ENCODE assay signal across 18 mouse cellular contexts in the genomic region with DNA sequence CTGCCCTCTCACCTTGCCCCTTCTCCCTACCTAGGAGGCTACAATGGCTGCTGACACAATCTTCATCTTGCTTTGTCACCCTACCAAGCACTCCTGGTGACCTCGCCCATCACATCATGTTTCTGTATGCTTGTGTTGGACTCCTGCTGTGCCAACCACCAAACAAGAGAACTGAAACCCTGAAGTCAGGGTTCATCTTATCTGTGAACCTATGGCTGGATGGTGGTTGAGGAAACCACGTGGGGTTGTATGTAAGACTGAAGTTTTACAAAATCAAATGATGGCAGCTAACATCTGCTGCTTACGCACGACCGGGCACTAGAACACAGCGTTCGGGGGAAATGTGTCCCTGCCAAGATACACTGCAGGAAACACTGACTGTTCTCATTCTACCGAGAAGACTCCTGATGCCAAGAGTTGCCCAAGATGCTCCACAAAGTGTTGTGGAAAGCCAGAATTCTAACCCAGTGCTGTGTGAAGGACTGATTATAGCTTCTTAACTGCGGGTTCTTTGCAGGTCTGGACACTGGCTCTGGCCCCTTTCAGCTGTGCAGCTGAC.
A peak's percentile ranks its signal among the peaks of the same experiment; 100 is the strongest.
DNase-seq lines count a peak whose midpoint lies in the region; ATAC-seq lines count a peak whose summit lies in the region.
"Had no signal": no experiment of that assay in that cellular context is flagged by ENCODE, and none has a peak within 500 bp of the region (broad histone marks: within the 10 kb centered on the region; RNA-seq: fewer than 3 reads in every experiment).

No protein-coding gene starts in this region.

- H3K9me3 ChIP-seq in heart, embryonic 13.5 days, result peaks cover 7% of the 10 kb centered on the region; the same call in 1 of the 2 replicates
- H3K9me3 ChIP-seq: hindbrain, embryonic 15.5 days; liver, embryonic 13.5 days; midbrain, embryonic 13.5 days; stomach, embryonic 15.5 days had no signal

- no peak overlapping the region for H3K4me2 ChIP-seq in heart, embryonic 13.5 days
- H3K4me2 ChIP-seq: hindbrain, embryonic 15.5 days; liver, embryonic 13.5 days; midbrain, embryonic 13.5 days; stomach, embryonic 15.5 days had no signal

- H3K9ac ChIP-seq in heart, embryonic 13.5 days, result no peak overlapping the region
- H3K9ac ChIP-seq: hindbrain, embryonic 15.5 days; liver, embryonic 13.5 days; midbrain, embryonic 13.5 days; stomach, embryonic 15.5 days had no signal

- 77% methylated on average over 9 of the region's 9 CpGs for WGBS in heart, embryonic 13.5 days

- no peaks in the 10 kb centered on the region for H3K27me3 ChIP-seq in heart, embryonic 13.5 days (replicated peaks)
- H3K27me3 ChIP-seq: hindbrain, embryonic 15.5 days; liver, embryonic 13.5 days; midbrain, embryonic 13.5 days; stomach, embryonic 15.5 days had no signal

- H3K36me3 ChIP-seq in heart, embryonic 13.5 days, result peaks cover 8% of the 10 kb centered on the region
- H3K36me3 ChIP-seq: hindbrain, embryonic 15.5 days; midbrain, embryonic 13.5 days; stomach, embryonic 15.5 days had no signal

- H3K27ac ChIP-seq in heart, embryonic 13.5 days (replicated peaks), result peak overlapping the region; percentile 69
- H3K27ac ChIP-seq: hindbrain, embryonic 15.5 days; layer of hippocampus, adult 2 months; liver, embryonic 13.5 days; midbrain, embryonic 13.5 days; stomach, embryonic 15.5 days had no signal

- no peak overlapping the region for H3K4me3 ChIP-seq in heart, embryonic 13.5 days
- H3K4me3 ChIP-seq: erythroblast, embryonic 14.5 days; hindbrain, embryonic 15.5 days; layer of hippocampus, adult 2 months; liver, embryonic 13.5 days; midbrain, embryonic 13.5 days; stomach, embryonic 15.5 days had no signal

- H3K4me1 ChIP-seq in heart, embryonic 13.5 days, result peaks cover 45% of the 10 kb centered on the region
- H3K4me1 ChIP-seq: hindbrain, embryonic 15.5 days; midbrain, embryonic 13.5 days; stomach, embryonic 15.5 days had no signal

- ATAC-seq in heart, embryonic 13.5 days (ENCODE audit: extremely low read depth, insufficient number of reproducible peaks, low FRiP score, low TSS enrichment), result no peak
- ATAC-seq in megakaryocyte, adult 5-6 weeks (ENCODE audit: poor library complexity, severe bottlenecking), result peak; percentile 79
- ATAC-seq: forebrain, embryonic 14.5 days; intestine, postnatal 0 days; midbrain, embryonic 13.5 days had no signal

- DNase-seq in heart, adult 8-10 months (ENCODE audit: low spot score), result no peak
- peak; percentile 22 to 41 for DNase-seq in spleen, postnatal 36 days (ENCODE audit: low spot score in 2 of 2)
- no peak for DNase-seq in spleen, postnatal 4 days (ENCODE audit: low spot score in 2 of 2)
- no peak for DNase-seq in right cerebral cortex, adult 18-20 months
- no peak for DNase-seq in cerebellum, adult 8-10 months
- DNase-seq: cerebellum, adult 18-20 months; liver, embryonic 13.5 days; retina, postnatal 1 day; thymus, adult 2 months had no signal

Comparison
In these comparisons a context has a peak if more than half of its experiments do, and no peak if none do; other contexts are left out.
1. DNase-seq: peak in spleen, postnatal 36 days (2 of 2); none in heart, adult 8-10 months (single experiment), spleen, postnatal 4 days (0 of 2), right cerebral cortex, adult 18-20 months (single experiment) and cerebellum, adult 8-10 months (single experiment).